Mouse (Mus musculus): ENCODE data around the gene Dysf.

Gene Dysf

DNA sequence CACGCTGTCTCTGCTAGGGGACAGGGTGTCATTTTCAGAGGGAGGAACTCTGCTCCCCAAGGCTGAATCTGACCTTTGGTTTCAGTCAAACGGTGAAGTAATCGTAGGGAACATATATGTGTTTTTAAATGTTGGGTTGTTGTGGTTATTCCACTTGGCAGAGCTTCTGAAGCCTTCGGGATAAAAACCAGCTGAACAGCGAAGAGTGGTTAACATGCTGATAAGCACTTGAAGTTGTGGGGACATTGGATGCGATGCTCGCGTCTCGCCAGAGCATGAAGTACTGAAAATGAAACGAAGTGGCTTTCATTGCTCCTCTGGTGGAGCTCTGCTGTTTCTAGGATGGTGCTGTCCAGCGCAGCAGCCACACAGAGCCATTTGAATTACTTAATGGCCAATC lies 102.7 kb downstream of the Dysf start:
- DNase-seq (ENCODE audit: low spot score in 2 of 2) = no peak

DNA sequence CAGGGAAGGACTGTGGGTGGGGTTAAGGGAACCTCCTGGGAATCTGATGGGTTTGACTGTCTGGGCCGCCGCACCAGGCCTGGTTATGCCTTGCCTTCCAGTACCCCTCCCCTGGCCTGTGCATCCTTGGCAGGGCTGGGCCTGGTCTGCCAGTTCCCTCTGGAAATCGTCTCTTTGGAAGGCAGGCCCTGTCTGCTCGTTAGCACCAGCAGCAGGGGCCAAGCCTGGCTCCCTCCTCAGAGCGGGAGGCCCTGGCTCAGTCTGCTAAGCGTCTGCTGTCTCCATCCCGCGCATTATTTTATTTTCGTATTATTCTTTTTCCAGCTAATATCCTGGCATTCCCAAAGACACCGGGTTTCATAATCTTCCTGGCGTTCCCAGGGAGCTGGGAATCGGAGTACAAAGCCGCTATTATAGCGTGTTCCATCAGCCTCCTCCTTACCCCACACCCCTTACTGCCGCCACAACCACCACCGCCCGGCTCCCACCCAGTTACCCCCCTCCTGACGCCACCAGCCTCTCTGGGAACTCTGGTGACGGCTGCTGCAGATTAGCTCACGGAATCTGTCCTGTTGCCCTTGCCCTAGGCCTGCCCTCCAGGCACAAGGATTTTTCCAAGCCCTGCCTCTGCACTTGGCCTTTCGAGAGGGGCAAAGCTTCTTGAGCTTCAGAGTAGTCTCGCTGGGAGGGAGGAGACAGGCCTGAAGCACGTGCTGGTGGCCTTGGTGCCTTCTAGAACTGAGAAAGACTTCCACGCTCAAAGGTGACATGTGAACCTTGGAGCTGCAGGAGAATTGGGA lies 111.5 kb downstream of the Dysf start:
- peak; percentile 38 to 51 for DNase-seq (ENCODE audit: low spot score in 2 of 2)

DNA sequence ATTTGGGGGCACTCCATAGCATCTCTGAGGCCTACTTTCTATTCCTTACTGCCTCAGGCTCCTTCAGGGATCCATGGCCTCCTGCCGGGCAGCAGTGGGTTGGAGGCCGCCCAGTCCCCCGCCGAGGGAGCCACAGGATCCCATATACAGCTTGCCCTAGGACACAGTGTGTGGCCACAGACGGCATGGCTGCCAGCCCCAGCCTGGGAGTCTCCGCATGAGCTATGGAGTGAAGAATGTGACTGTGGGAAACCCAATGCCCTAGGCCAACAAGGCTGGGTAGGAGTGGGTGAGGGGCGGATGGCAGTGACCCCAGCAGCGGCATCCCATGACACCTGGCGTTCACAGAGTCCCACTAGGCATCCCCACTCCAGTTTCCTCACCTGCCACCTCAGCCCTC lies 116.2 kb downstream of the Dysf start:
- no peak for DNase-seq (ENCODE audit: low spot score in 2 of 2)

GRCm38 (mm10) chr6:84125101-84125500 lies 116.7 kb downstream of the Dysf start:
- no peak for DNase-seq (ENCODE audit: low spot score in 2 of 2)

DNA sequence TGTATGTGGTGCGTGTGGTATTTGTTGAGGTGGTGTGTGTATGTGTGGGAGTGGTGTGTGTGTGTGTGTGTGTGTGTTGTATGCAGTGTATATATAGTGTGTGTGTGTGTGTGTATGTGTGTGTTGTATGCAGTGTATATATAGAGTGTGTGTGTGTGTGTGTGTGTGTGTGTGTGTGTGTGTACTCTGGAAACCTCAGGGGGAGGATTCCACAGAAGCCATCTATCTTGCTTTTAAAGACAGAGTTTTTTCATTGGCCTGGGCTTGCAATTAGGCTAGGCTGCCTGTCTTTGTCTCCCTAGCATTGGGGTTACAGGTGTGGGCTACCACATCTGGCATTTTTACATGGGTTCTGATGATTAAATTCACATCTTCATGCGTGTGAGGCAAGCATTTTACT lies 119.8 kb downstream of the Dysf start:
- DNase-seq (ENCODE audit: low spot score in 2 of 2) = no peak

- no peak for DNase-seq (ENCODE audit: low spot score in 2 of 2)
Observed at GRCm38 (mm10) chr6:84130867-84131266, 122.5 kb downstream of the Dysf start.

- DNase-seq (ENCODE audit: low spot score in 2 of 2) = no peak
Observed at GRCm38 (mm10) chr6:84131539-84131938, 123.1 kb downstream of the Dysf start.

DNA sequence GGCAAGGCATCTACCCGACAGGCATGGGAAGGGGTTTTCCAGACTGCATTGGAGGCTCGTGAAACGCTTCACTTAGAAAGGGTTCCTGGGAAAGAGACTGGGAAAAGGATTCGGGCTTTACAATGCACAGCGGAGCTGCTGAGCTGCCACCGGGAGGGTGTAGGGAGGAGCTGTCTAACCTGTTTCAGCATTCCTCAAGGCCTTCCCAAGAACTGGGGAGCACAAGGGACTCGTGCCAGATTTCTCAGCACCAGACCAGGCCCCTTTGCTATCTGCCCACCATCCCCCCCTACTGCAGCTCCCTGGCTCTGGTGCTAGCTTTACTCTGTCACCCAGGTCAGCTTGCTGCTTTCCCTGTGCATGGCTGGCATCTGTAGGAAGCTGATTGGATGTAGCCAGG lies 124.7 kb downstream of the Dysf start:
- no peak for DNase-seq (ENCODE audit: low spot score in 2 of 2)

DNA sequence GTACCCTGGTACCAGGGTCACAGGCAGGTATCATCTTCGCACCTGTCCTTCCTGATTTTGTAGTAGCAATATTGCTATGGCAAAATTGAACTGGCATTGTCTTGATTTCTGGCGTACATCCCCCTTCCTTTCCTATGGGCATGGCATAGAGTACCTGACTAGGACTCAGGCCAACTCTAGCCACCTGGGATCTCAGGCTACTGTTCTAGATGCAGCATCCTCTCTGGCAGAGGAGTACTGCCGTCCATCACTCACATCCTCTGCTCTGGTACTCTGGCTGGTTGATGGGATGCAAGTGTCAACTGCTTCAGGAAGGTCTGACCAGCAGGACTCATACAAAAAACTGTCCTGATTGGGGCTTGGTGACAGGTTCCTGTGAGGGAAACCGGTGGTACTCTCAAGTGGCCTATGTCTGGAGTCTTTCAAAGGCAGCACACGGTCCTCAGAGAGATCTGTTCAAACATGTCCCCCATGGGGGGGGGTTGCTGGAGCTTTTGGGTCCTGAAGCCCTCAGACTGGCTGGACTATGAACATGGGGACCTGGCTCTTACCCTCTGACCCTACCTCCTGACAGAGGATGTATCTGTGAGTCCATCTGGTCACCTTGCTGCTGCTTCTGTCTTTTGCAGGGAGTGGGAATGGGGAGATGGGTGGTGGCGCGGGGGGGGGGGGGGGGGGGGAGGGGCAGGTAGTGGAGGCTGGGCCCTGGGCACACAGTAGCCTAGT lies 125.8 kb downstream of the Dysf start:
- DNase-seq (ENCODE audit: low spot score in 2 of 2) = no peak

DNA sequence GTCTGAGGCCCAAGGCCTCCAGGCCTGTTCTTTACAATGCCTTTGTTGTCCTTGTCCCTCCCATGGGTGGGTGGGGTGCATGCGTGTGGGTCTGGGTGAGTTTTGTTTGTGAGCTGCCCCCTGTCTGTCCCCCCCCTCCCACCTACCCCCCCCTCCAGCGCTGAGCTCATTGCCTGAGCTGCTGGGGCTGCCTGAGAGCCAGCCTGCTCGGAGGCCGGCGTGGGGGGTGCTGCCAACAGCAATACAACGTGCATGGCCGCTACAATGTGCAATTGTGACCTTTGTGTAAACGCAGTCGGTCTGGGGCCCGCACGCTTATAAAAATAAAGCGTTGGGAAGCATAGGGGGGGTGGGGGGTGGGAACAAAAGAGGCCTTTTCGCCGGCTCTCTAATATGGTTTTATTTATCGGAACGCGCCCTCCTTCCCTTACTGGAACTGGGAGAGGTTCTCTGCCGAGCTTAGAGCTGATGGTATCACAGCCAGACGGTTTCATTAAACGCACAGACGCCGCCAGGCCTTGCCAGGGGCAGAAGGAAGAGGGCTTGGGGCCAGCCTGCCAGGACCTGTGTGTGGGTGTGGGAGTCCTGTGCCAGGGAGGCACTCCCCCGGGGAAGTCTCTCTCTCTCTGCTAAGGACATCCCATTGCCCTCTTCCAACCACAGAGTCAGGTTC lies 126.5 kb downstream of the Dysf start:
- peak; percentile 39 to 49 for DNase-seq (ENCODE audit: low spot score in 2 of 2)

GRCm38 (mm10) chr6:84135709-84136108 lies 127.3 kb downstream of the Dysf start:
- DNase-seq (ENCODE audit: low spot score in 2 of 2) = no peak

- peak in 1 of 2 experiments; percentile 38 for DNase-seq (ENCODE audit: low spot score in 2 of 2)
Observed at GRCm38 (mm10) chr6:84136345-84136744, 128.0 kb downstream of the Dysf start.

GRCm38 (mm10) chr6:84139932-84140331 lies 131.5 kb downstream of the Dysf start:
- peak; percentile 37 to 48 for DNase-seq (ENCODE audit: low spot score in 2 of 2)

DNA sequence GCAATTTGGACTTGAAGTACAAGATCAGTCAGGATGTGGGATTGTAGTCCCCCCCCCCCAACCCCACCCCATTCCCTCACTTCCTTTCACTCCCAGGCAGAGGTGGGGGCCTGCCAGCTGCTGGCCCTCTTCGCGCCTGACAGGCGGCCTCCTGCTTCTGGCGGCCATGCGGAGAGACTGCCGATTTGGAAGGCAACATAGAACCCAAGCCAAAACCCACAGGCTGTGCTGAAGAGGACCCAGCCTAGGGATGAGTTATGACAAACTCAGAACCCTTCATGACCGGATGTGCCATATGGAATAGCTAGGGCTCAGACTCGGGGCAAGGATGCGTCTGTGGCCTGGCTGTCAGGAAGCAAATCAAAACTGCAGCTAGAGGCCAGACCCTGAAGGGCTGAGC lies 134.1 kb downstream of the Dysf start:
- DNase-seq (ENCODE audit: low spot score in 2 of 2) = peak; percentile 46 to 51

GRCm38 (mm10) chr6:84143328-84143727 lies 134.9 kb downstream of the Dysf start:
- DNase-seq (ENCODE audit: low spot score in 2 of 2) = no peak

DNA sequence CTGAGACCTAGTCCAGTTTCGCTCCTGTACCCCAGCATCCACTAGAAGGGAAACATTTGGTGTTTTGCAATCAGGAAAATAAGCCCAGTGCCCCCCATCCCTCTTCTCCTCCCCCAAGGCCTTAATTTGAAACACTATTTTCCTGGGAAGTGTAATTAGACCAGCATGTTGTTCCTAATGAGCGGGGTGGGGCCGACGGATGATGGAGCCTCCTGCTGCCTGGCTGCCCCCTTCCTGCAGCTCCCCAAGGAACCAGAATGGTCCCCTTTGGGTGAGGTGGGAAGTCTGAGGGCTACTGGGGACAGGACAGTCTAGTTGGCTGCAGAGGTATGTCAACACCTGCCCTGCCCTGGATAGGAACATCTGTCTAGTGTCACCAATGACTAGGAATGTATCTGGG lies 136.0 kb downstream of the Dysf start:
- DNase-seq (ENCODE audit: low spot score in 2 of 2) = no peak

GRCm38 (mm10) chr6:84147206-84148004 lies 139.0 kb downstream of the Dysf start:
- no peak for DNase-seq (ENCODE audit: low spot score in 2 of 2)

GRCm38 (mm10) chr6:84148470-84148869 lies 140.1 kb downstream of the Dysf start:
- DNase-seq (ENCODE audit: low spot score in 2 of 2) = no peak

- no peak for DNase-seq (ENCODE audit: low spot score in 2 of 2)
Observed at GRCm38 (mm10) chr6:84154508-84154907, 146.1 kb downstream of the Dysf start.

DNA sequence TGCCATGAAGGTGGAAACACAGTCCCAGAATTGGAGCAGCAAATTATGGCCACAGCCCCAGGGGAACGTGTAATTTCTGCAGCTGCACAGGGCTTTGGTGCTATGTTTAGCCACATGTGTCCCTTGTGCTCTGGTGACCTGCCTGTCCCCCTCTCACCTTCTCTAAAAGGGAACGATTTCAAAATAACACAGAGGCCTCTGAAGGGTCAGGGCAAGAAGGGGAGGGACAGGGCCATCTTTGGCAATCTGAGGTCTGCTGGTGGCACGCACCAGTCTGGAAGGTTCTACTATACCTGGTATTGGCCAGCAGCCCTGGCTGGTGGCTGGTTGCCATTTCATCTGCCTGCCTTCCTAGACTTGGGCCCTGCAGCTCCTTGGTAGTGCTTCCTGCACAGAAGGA lies 147.4 kb downstream of the Dysf start:
- DNase-seq (ENCODE audit: low spot score in 2 of 2) = no peak

DNA sequence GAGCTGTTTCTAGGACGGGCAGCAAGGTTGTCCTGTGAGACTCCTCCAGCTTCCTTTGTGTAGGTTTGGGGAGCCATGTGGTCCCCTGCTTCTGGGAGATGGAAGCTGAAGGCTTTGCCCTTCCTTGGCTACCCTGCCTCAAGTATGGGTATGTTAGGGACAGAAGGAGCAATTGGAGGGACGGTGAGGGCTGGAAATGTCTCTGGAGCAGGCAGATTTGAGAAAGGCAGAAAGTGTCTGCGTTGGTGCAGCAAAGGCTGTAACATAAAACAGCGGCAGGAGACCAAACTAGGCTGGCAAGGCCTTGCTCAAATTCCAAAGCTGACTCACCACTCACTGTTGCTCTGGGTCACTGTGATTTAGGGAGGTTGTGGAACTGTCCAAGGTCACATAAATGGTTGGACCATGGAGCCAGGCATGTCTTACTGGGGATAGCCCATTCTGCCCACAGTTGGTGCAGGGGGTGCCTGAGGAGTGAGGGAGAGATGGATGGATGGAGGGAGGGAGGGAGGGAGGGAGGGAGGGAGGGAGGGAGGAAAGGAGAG lies 148.2 kb downstream of the Dysf start:
- no peak for DNase-seq (ENCODE audit: low spot score in 2 of 2)

DNA sequence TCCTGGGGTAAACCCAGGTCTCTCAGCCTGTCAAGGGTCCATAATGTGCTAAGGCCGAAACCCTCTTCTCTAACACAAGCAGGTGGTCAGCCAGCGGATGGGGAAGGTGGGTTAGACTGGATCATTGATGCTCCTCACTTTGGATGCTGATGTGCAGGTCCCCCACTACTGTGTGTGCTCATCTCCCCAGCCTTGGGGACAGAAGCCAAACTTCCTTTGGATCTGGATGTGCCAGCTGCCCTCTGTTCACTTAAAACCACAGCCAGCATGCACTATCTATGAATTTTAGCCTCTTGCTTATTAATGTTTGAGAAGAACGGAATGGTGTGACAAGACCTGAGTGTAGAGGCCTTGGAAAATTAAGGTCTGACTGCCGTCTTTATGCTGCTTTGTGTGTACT lies 150.7 kb downstream of the Dysf start:
- DNase-seq (ENCODE audit: low spot score in 2 of 2) = no peak

Data from right cerebral cortex, postnatal 10 days (tissue).